Comparison of ENCODE assay signal across 15 mouse cellular contexts in genomic region chr9:84517064-84517463, GRCm38 (mm10).
"Had no signal": no experiment of that assay in that cellular context is flagged by ENCODE, and none has a peak within 500 bp of the region (broad histone marks: within the 10 kb centered on the region; RNA-seq: fewer than 3 reads in every experiment).

No protein-coding gene starts in this region.

- H3K36me3 ChIP-seq: neural tube, embryonic 15.5 days; stomach, embryonic 15.5 days had no signal

- H3K27ac ChIP-seq: neural tube, embryonic 15.5 days; stomach, embryonic 15.5 days; stomach, postnatal 0 days had no signal

- H3K9me3 ChIP-seq: neural tube, embryonic 15.5 days; stomach, embryonic 15.5 days had no signal

- DNase-seq: retina, postnatal 1 day; right cerebral cortex, adult 18-20 months; right cerebral cortex, postnatal 14 days; right cerebral cortex, postnatal 25 days; right cerebral cortex, postnatal 4 days; spleen, adult 18-20 months; thymus, adult 18-20 months; thymus, adult 2 months; thymus, postnatal 14 days; thymus, postnatal 25 days; thymus, postnatal 36 days; thymus, postnatal 4 days had no signal

- H3K27me3 ChIP-seq: neural tube, embryonic 15.5 days; stomach, embryonic 15.5 days had no signal

- H3K9ac ChIP-seq: neural tube, embryonic 15.5 days; stomach, embryonic 15.5 days had no signal

- H3K4me1 ChIP-seq: neural tube, embryonic 15.5 days; stomach, embryonic 15.5 days had no signal

- H3K4me3 ChIP-seq: neural tube, embryonic 15.5 days; stomach, embryonic 15.5 days had no signal

- H3K4me2 ChIP-seq: neural tube, embryonic 15.5 days; stomach, embryonic 15.5 days had no signal
